Mouse (Mus musculus): ENCODE measurements around the gene Pigv.
A peak's percentile ranks its signal among the peaks of the same experiment; 100 is the strongest.

Pigv gene

GRCm38 (mm10) chr4:133671881-133672844 is at the start of gene Pigv:
Gene Pigv (minus strand): TSS chr4:133672647.
- DNase-seq = peak; percentile 96

GRCm38 (mm10) chr4:133719791-133720190 is 47.3 kb upstream of the Pigv start:
- no peak for DNase-seq

GRCm38 (mm10) chr4:133712755-133713154 is 40.3 kb upstream of the Pigv start:
- no peak for DNase-seq

- peak; percentile 52 for DNase-seq
These were observed 39.0 kb upstream of the Pigv start for GRCm38 (mm10) chr4:133711307-133712076.

GRCm38 (mm10) chr4:133709395-133709794 is 36.9 kb upstream of the Pigv start:
- DNase-seq = no peak

- DNase-seq = no peak
These were observed 35.0 kb upstream of the Pigv start for GRCm38 (mm10) chr4:133707464-133707863.

GRCm38 (mm10) chr4:133706956-133707355 is 34.5 kb upstream of the Pigv start:
- peak; percentile 58 for DNase-seq

GRCm38 (mm10) chr4:133705062-133705461 is 32.6 kb upstream of the Pigv start:
- DNase-seq = no peak

GRCm38 (mm10) chr4:133700905-133701368 is 28.5 kb upstream of the Pigv start:
- peak; percentile 42 for DNase-seq

GRCm38 (mm10) chr4:133695363-133695762 is 22.9 kb upstream of the Pigv start:
- DNase-seq = no peak

GRCm38 (mm10) chr4:133690252-133690651 is 17.8 kb upstream of the Pigv start:
- no peak for DNase-seq

GRCm38 (mm10) chr4:133688417-133689067 is 16.1 kb upstream of the Pigv start:
- no peak for DNase-seq

GRCm38 (mm10) chr4:133687126-133687525 is 14.7 kb upstream of the Pigv start:
- DNase-seq = no peak

- DNase-seq = no peak
These were observed 14.1 kb upstream of the Pigv start for GRCm38 (mm10) chr4:133686512-133686911.

GRCm38 (mm10) chr4:133680206-133680786 is 7.8 kb upstream of the Pigv start:
- peak; percentile 32 for DNase-seq

GRCm38 (mm10) chr4:133679629-133680028 is 7.2 kb upstream of the Pigv start:
- DNase-seq = no peak

GRCm38 (mm10) chr4:133677266-133677665 is 4.8 kb upstream of the Pigv start:
- DNase-seq = no peak

GRCm38 (mm10) chr4:133676189-133676588 is 3.7 kb upstream of the Pigv start:
- no peak for DNase-seq

- DNase-seq = no peak
These were observed 3.2 kb upstream of the Pigv start for GRCm38 (mm10) chr4:133675594-133676016.

- DNase-seq = no peak
These were observed 1.9 kb upstream of the Pigv start for GRCm38 (mm10) chr4:133674331-133674695.

- DNase-seq = no peak
These were observed 1.4 kb upstream of the Pigv start for GRCm38 (mm10) chr4:133673666-133674330.

Measured in cerebellum, adult 8-10 months (tissue).